Mouse (Mus musculus) CH12F3 (cell line): ENCODE results near the gene Pink1.
"Not testable (repeated sequence)": the region's sequence is repeated elsewhere in the genome, so short reads cannot be mapped to it uniquely, and the experiment has no call there.

Experiments
- in situ Hi-C: fragments of 300-500 bp; cut with MboI; formaldehyde crosslinking; loops from 2 replicates; pipeline ENCODE4 v1.14.3; 2020; ENCODE audit warnings: low sequenced_read_pairs

The Pink1 gene

GRCm38 (mm10) chr4:138342778-138343177, 16.7 kb upstream of the Pink1 start:
- in situ Hi-C loops, result no loop called here

GRCm38 (mm10) chr4:138342048-138342447, 15.9 kb upstream of the Pink1 start:
- in situ Hi-C loops, result no loop called here

- in situ Hi-C loops, result no loop called here
These were observed 15.3 kb upstream of the Pink1 start for GRCm38 (mm10) chr4:138341393-138341792.

GRCm38 (mm10) chr4:138339963-138340362, 13.9 kb upstream of the Pink1 start:
- in situ Hi-C loops, result no loop called here

- in situ Hi-C loops, result no loop called here
These were observed 11.2 kb upstream of the Pink1 start for GRCm38 (mm10) chr4:138337341-138337740.

- in situ Hi-C loops, result no loop called here
These were observed 10.8 kb upstream of the Pink1 start for GRCm38 (mm10) chr4:138336876-138337275.

- in situ Hi-C loops, result no loop called here
These were observed 9.5 kb upstream of the Pink1 start for GRCm38 (mm10) chr4:138335648-138336047.

- in situ Hi-C loops, result no loop called here
These were observed 8.9 kb upstream of the Pink1 start for GRCm38 (mm10) chr4:138335036-138335435.

GRCm38 (mm10) chr4:138333135-138333534, 7.0 kb upstream of the Pink1 start:
- in situ Hi-C loops, result no loop called here

- in situ Hi-C loops, result no loop called here
These were observed 5.5 kb upstream of the Pink1 start for GRCm38 (mm10) chr4:138331647-138332046.

- in situ Hi-C loops, result no loop called here
These were observed 4.2 kb upstream of the Pink1 start for GRCm38 (mm10) chr4:138330264-138330671.

GRCm38 (mm10) chr4:138327891-138328470, 1.9 kb upstream of the Pink1 start:
- in situ Hi-C loops, result no loop called here

- in situ Hi-C loops, result not testable (repeated sequence)
These were observed 1.0 kb upstream of the Pink1 start for GRCm38 (mm10) chr4:138327155-138327554.

GRCm38 (mm10) chr4:138325466-138326076, 536 bp downstream of the Pink1 start:
- in situ Hi-C loops, result no loop called here

- in situ Hi-C loops, result loop anchor here (5.0 kb wide), 1 partner anchor 103 kb away; no protein-coding TSS in a partner anchor
These were observed 1.7 kb downstream of the Pink1 start for GRCm38 (mm10) chr4:138324451-138324850.

GRCm38 (mm10) chr4:138323753-138324152, 2.4 kb downstream of the Pink1 start:
- in situ Hi-C loops, result loop anchor here (5.0 kb wide), 1 partner anchor 104 kb away; no protein-coding TSS in a partner anchor

- in situ Hi-C loops, result loop anchor here (5.0 kb wide), 1 partner anchor 105 kb away; no protein-coding TSS in a partner anchor
These were observed 3.4 kb downstream of the Pink1 start for GRCm38 (mm10) chr4:138322692-138323091.

- in situ Hi-C loops, result loop anchor here (5.0 kb wide), 1 partner anchor 106 kb away; no protein-coding TSS in a partner anchor
These were observed 4.6 kb downstream of the Pink1 start for GRCm38 (mm10) chr4:138321488-138321887.

- in situ Hi-C loops, result loop anchor here (5.0 kb wide), 1 partner anchor 107 kb away; no protein-coding TSS in a partner anchor
These were observed 5.4 kb downstream of the Pink1 start for GRCm38 (mm10) chr4:138320711-138321110.

- in situ Hi-C loops, result no loop called here
These were observed 6.6 kb downstream of the Pink1 start for GRCm38 (mm10) chr4:138319508-138319907.

- in situ Hi-C loops, result no loop called here
These were observed 7.4 kb downstream of the Pink1 start for GRCm38 (mm10) chr4:138318509-138319266.

- in situ Hi-C loops, result no loop called here
These were observed 9.7 kb downstream of the Pink1 start for GRCm38 (mm10) chr4:138316369-138316768.
